In genomic region chr2:4436361-4437231, GRCm38 (mm10) we compare ENCODE assay signal across 10 mouse cellular contexts.
A peak's percentile ranks its signal among the peaks of the same experiment; 100 is the strongest.
DNase-seq lines count a peak whose midpoint lies in the region; ATAC-seq and TF ChIP-seq lines count a peak whose summit lies in the region.
"Had no signal": no experiment of that assay in that cellular context is flagged by ENCODE, and none has a peak within 500 bp of the region (broad histone marks: within the 10 kb centered on the region; RNA-seq: fewer than 3 reads in every experiment).

No protein-coding gene starts in this region.

- H3K27ac ChIP-seq in forebrain, postnatal 0 days (ENCODE audit: low read depth, low read length): peak overlapping the region; percentile 84
- peak overlapping the region; percentile 61 for H3K27ac ChIP-seq in limb, embryonic 13.5 days
- no peak overlapping the region for H3K27ac ChIP-seq in liver, embryonic 11.5 days (ENCODE audit: low read depth, low read length)
- H3K27ac ChIP-seq: embryonic facial prominence, embryonic 13.5 days had no signal

- no peaks in the 10 kb centered on the region for H3K27me3 ChIP-seq in forebrain, postnatal 0 days (ENCODE audit: insufficient read depth, low read length)
- H3K27me3 ChIP-seq in limb, embryonic 13.5 days: no peaks in the 10 kb centered on the region
- H3K27me3 ChIP-seq in liver, embryonic 11.5 days (replicated peaks; ENCODE audit: control insufficient read depth, insufficient read depth, low read length): peaks cover 4% of the 10 kb centered on the region; the same call in 1 of the 2 replicates
- H3K27me3 ChIP-seq: embryonic facial prominence, embryonic 13.5 days had no signal

- H3K4me1 ChIP-seq in forebrain, postnatal 0 days (ENCODE audit: insufficient read depth): peaks cover 16% of the 10 kb centered on the region
- H3K4me1 ChIP-seq in limb, embryonic 13.5 days: peaks cover 91% of the 10 kb centered on the region
- H3K4me1 ChIP-seq in liver, embryonic 11.5 days (replicated peaks; ENCODE audit: control insufficient read depth, insufficient read depth, low read length): no peaks in the 10 kb centered on the region; the same call in 1 of the 2 replicates

- H3K4me2 ChIP-seq in forebrain, postnatal 0 days (ENCODE audit: low read depth): no peak overlapping the region
- H3K4me2 ChIP-seq in limb, embryonic 13.5 days (replicated peaks): peak overlapping the region; percentile 17; the same call in 1 of the 2 replicates
- no peak overlapping the region for H3K4me2 ChIP-seq in liver, embryonic 11.5 days
- H3K4me2 ChIP-seq: embryonic facial prominence, embryonic 13.5 days had no signal

- H3K36me3 ChIP-seq in forebrain, postnatal 0 days (ENCODE audit: insufficient read depth): 0 out of 2 replicates have a peak, but pooled peaks cover 7% of the 10 kb centered on the region
- peaks cover 30% of the 10 kb centered on the region for H3K36me3 ChIP-seq in limb, embryonic 13.5 days
- no peaks in the 10 kb centered on the region for H3K36me3 ChIP-seq in liver, embryonic 11.5 days (ENCODE audit: control insufficient read depth, insufficient read depth, low read length)

- no peaks in the 10 kb centered on the region for H3K9me3 ChIP-seq in forebrain, postnatal 0 days (ENCODE audit: low read length)
- no peaks in the 10 kb centered on the region for H3K9me3 ChIP-seq in limb, embryonic 13.5 days
- H3K9me3 ChIP-seq in liver, embryonic 11.5 days (ENCODE audit: control insufficient read depth, low read length): no peaks in the 10 kb centered on the region
- H3K9me3 ChIP-seq: embryonic facial prominence, embryonic 13.5 days had no signal

- ATAC-seq in forebrain, postnatal 0 days: peak; percentile 87
- ATAC-seq in limb, embryonic 13.5 days (ENCODE audit: low FRiP score, low read depth): peak; percentile 70
- ATAC-seq in liver, embryonic 11.5 days (replicated peaks; ENCODE audit: low FRiP score): no peak

- no peak overlapping the region for H3K4me3 ChIP-seq in forebrain, postnatal 0 days (ENCODE audit: low read depth, low read length)
- no peak overlapping the region for H3K4me3 ChIP-seq in limb, embryonic 13.5 days
- H3K4me3 ChIP-seq in liver, embryonic 11.5 days (ENCODE audit: low read depth, low read length): no peak overlapping the region
- H3K4me3 ChIP-seq: embryonic facial prominence, embryonic 13.5 days had no signal

- TF ChIP-seq CTCF in forebrain, postnatal 0 days (IDR thresholded peaks at IDR 0.05; ENCODE audit: low read depth): no peak

- DNase-seq in right cerebral cortex, postnatal 10 days (ENCODE audit: low spot score in 2 of 2): peak; percentile 51 to 72
- DNase-seq in right cerebral cortex, postnatal 4 days: no peak
- peak; percentile 77 for DNase-seq in forebrain, postnatal 0 days
- DNase-seq in adipocyte (ENCODE audit: low spot score): no peak
- no peak for DNase-seq in liver, embryonic 11.5 days (ENCODE audit: low spot score)
- DNase-seq in kidney, postnatal 25 days: no peak
- no peak for DNase-seq in gastrocnemius, adult 18-20 months (ENCODE audit: low spot score)
- DNase-seq: kidney, postnatal 4 days had no signal

- 37% methylated on average over 19 of the region's 19 CpGs for WGBS in forebrain, postnatal 0 days
- 19% methylated on average over 19 of the region's 19 CpGs for WGBS in limb, embryonic 13.5 days
- 76% methylated on average over 19 of the region's 19 CpGs for WGBS in liver, embryonic 11.5 days

- no peak overlapping the region for H3K9ac ChIP-seq in forebrain, postnatal 0 days
- H3K9ac ChIP-seq in limb, embryonic 13.5 days: no peak overlapping the region
- no peak overlapping the region for H3K9ac ChIP-seq in liver, embryonic 11.5 days (ENCODE audit: low read depth, low read length)
- H3K9ac ChIP-seq: embryonic facial prominence, embryonic 13.5 days had no signal

Comparison
In these comparisons a context has a peak if more than half of its experiments do, and no peak if none do; other contexts are left out.
1. DNase-seq: peak in right cerebral cortex, postnatal 10 days (2 of 2) and forebrain, postnatal 0 days (single experiment); none in right cerebral cortex, postnatal 4 days (single experiment), adipocyte (single experiment), liver, embryonic 11.5 days (single experiment), kidney, postnatal 25 days (0 of 2) and gastrocnemius, adult 18-20 months (single experiment).